Mouse (Mus musculus): ENCODE results near the gene Gbp2.

Gbp2 gene

GRCm38 (mm10) chr3:142620111-142620955 is at the start of gene Gbp2:
Gene Gbp2, plus strand, starts transcription at chr3:142620602.
- peak; percentile 17 for DNase-seq (ENCODE audit: low read depth, low spot score)

- DNase-seq (ENCODE audit: low read depth, low spot score): no peak
Observed at GRCm38 (mm10) chr3:142570738-142571137, 49.7 kb upstream of the Gbp2 start.

GRCm38 (mm10) chr3:142577108-142577507 is 43.3 kb upstream of the Gbp2 start:
- no peak for DNase-seq (ENCODE audit: low read depth, low spot score)

- no peak for DNase-seq (ENCODE audit: low read depth, low spot score)
Observed at GRCm38 (mm10) chr3:142578342-142578741, 42.1 kb upstream of the Gbp2 start.

- DNase-seq (ENCODE audit: low read depth, low spot score): no peak
Observed at GRCm38 (mm10) chr3:142583067-142583466, 37.3 kb upstream of the Gbp2 start.

- no peak for DNase-seq (ENCODE audit: low read depth, low spot score)
Observed at GRCm38 (mm10) chr3:142587386-142587785, 33.0 kb upstream of the Gbp2 start.

GRCm38 (mm10) chr3:142588888-142589287 is 31.5 kb upstream of the Gbp2 start:
- no peak for DNase-seq (ENCODE audit: low read depth, low spot score)

GRCm38 (mm10) chr3:142590431-142591067 is 29.9 kb upstream of the Gbp2 start:
- no peak for DNase-seq (ENCODE audit: low read depth, low spot score)

- no peak for DNase-seq (ENCODE audit: low read depth, low spot score)
Observed at GRCm38 (mm10) chr3:142594547-142594946, 25.9 kb upstream of the Gbp2 start, which contains the start of gene Gbp2b. Gene Gbp2b, plus strand, starts transcription at chr3:142594847.

- no peak for DNase-seq (ENCODE audit: low read depth, low spot score)
Observed at GRCm38 (mm10) chr3:142597923-142598322, 22.5 kb upstream of the Gbp2 start.

- no peak for DNase-seq (ENCODE audit: low read depth, low spot score)
Observed at GRCm38 (mm10) chr3:142601675-142602074, 18.7 kb upstream of the Gbp2 start.

- no peak for DNase-seq (ENCODE audit: low read depth, low spot score)
Observed at GRCm38 (mm10) chr3:142618658-142619057, 1.7 kb upstream of the Gbp2 start.

GRCm38 (mm10) chr3:142619606-142620005 is 796 bp upstream of the Gbp2 start:
- DNase-seq (ENCODE audit: low read depth, low spot score): no peak

- peak; percentile 42 for DNase-seq (ENCODE audit: low read depth, low spot score)
Observed at GRCm38 (mm10) chr3:142620956-142621562, 657 bp downstream of the Gbp2 start.

GRCm38 (mm10) chr3:142630385-142630784 is 10.0 kb downstream of the Gbp2 start:
- no peak for DNase-seq (ENCODE audit: low read depth, low spot score)

GRCm38 (mm10) chr3:142640201-142640600 is 19.8 kb downstream of the Gbp2 start:
- DNase-seq (ENCODE audit: low read depth, low spot score): peak; percentile 91

GRCm38 (mm10) chr3:142645949-142646348 is 25.5 kb downstream of the Gbp2 start:
- DNase-seq (ENCODE audit: low read depth, low spot score): peak; percentile 53

GRCm38 (mm10) chr3:142647836-142648235 is 27.4 kb downstream of the Gbp2 start:
- peak; percentile 36 for DNase-seq (ENCODE audit: low read depth, low spot score)

GRCm38 (mm10) chr3:142650205-142650604 is 29.8 kb downstream of the Gbp2 start:
- DNase-seq (ENCODE audit: low read depth, low spot score): peak; percentile 93

GRCm38 (mm10) chr3:142664723-142665122 is 44.3 kb downstream of the Gbp2 start:
- no peak for DNase-seq (ENCODE audit: low read depth, low spot score)

- peak; percentile 43 for DNase-seq (ENCODE audit: low read depth, low spot score)
Observed at GRCm38 (mm10) chr3:142674607-142675006, 54.2 kb downstream of the Gbp2 start.

All from ZHBTc4 (cell line).